Mouse (Mus musculus): ENCODE measurements around the gene Micall1.

DNA sequence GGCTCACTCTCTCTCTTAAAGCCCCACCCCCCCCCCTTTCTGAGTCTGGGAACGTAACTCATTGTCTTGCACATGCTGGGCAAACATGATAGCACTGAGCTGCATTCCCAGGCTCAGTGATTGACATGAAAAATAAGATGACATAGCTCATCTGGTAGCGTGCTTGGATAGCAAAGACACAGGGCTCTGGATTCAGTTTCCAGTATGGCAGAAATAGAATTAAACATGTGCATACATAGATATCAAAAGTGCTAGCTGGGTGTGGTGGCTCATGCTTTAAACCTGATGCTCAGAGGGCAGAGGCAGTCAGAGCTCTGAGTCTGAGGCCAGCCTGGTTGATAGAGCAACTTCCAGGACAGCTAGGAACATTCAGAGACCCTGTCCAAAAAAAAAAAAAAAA, 2.9 kb upstream of the Micall1 start:
- TF ChIP-seq POLR2A (IDR thresholded peaks at IDR 0.05; ENCODE audit: control insufficient read depth, low read depth, low read length), result no peak
- TF ChIP-seq CTCF (IDR thresholded peaks at IDR 0.05; ENCODE audit: control insufficient read depth, insufficient read depth, insufficient replicate concordance, low read depth, low read length), result no peak

Data from testis, adult 2 months (tissue).